Mouse (Mus musculus) forebrain, embryonic 15.5 days (tissue): ENCODE results near the gene Srd5a1. TPM values are rescaled to one million over a fixed set of nuclear protein-coding genes. Genes with fewer than 3 reads are reported as not detected.

Experiments
- ATAC-seq: fragments of 200-750 bp; cut with Nextera tagmentation; replicated peaks from 2 replicates; pipeline ENCODE4 v1.8.0; 2017; ENCODE audit warnings: mild to moderate bottlenecking, moderate TSS enrichment, moderate library complexity
- H3K27ac ChIP-seq: fragments of 300-500 bp; sonication (generic); replicated peaks from 2 replicates; pipeline ENCODE4 v1.5.1; 2015; ENCODE audit warnings: mild to moderate bottlenecking, inconsistent platforms
- H3K27me3 ChIP-seq: fragments of 300-500 bp; sonication (generic); 2 replicates; pipeline ENCODE4 v1.6.1; 2015; ENCODE audit warnings: inconsistent platforms
- H3K36me3 ChIP-seq: fragments of 300-500 bp; sonication (generic); 2 replicates; pipeline ENCODE4 v1.6.1; 2015; ENCODE audit warnings: mild to moderate bottlenecking, inconsistent platforms
- H3K4me1 ChIP-seq: fragments of 300-500 bp; sonication (generic); 2 replicates; pipeline ENCODE4 v1.6.1; 2015; ENCODE audit warnings: inconsistent platforms
- H3K4me2 ChIP-seq: fragments of 300-500 bp; sonication (generic); replicated peaks from 2 replicates; pipeline ENCODE4 v1.6.1; 2015; ENCODE audit warnings: mild to moderate bottlenecking, inconsistent platforms
- H3K4me3 ChIP-seq: fragments of 300-500 bp; sonication (generic); 2 replicates; pipeline ENCODE4 v1.5.1; 2015; ENCODE audit warnings: mild to moderate bottlenecking, inconsistent platforms
- H3K9ac ChIP-seq: fragments of 300-500 bp; sonication (generic); replicated peaks from 2 replicates; pipeline ENCODE4 v1.6.1; 2015; ENCODE audit warnings: mild to moderate bottlenecking, inconsistent platforms
- H3K9me3 ChIP-seq: fragments of 300-500 bp; sonication (generic); 2 replicates; pipeline ENCODE4 v1.6.1; 2016; ENCODE audit warnings: inconsistent platforms
- WGBS: fragments of 180-500 bp; shearing (Covaris S2); methylation state at CpG from one replicate; pipeline ENCODE4 v1.1.7; 2015; ENCODE audit warnings: mixed read lengths; 5-methylcytosine and 5-hydroxymethylcytosine counted together
- polyA plus RNA-seq: library from polyadenylated mRNA; unstranded; fragments of >200 nt; fragmentation: Nextera tagmentation; extraction: Ambion mirVana; gene quantifications from 2 replicates; pipeline ENCODE4 v1.2.1, GENCODE M21; 2015

Srd5a1 gene
- polyA plus RNA-seq, 1 experiment from 2014 or later = 24.1 TPM

DNA sequence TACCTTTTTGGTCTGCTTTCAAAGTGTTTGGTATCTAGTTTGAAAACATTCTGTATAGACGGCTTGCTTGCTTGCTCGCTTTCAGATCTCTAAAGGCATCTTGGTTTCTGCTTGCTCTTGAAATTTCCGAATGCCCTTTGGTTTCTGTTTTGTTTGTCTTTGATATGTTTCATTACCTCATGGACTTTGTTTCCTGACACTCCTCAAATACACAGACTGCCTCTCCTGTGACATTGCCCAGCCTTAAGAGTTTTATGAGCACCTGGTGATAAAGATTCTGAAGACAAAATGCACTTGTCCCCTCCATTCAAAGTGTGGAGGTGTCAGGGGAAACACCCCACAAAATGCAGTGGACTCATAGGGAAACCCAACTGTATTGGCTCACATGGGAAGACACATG, 47.3 kb downstream of the Srd5a1 start:
- no peak overlapping the region for H3K27ac ChIP-seq
- 81% methylated on average over 3 of the region's 3 CpGs for WGBS
- no peaks in the 10 kb centered on the region for H3K27me3 ChIP-seq
- no peaks in the 10 kb centered on the region for H3K36me3 ChIP-seq
- H3K4me2 ChIP-seq = no peak overlapping the region
- no peaks in the 10 kb centered on the region for H3K9me3 ChIP-seq
- no peak overlapping the region for H3K9ac ChIP-seq
- H3K4me1 ChIP-seq = 0 out of 2 replicates have a peak, but pooled peaks cover 3% of the 10 kb centered on the region
- ATAC-seq = no peak
- H3K4me3 ChIP-seq = no peak overlapping the region

GRCm38 (mm10) chr13:69562654-69563574, 48.3 kb downstream of the Srd5a1 start:
- Histone ChIP-seq H3K9me3 (no peaks in the 10 kb centered on the region), H3K27ac (no peak overlapping the region), H3K4me1 (0 out of 2 replicates have a peak, but pooled peaks cover 3% of the 10 kb centered on the region), H3K36me3 (no peaks in the 10 kb centered on the region), H3K4me2 (no peak overlapping the region), H3K9ac (no peak overlapping the region), H3K27me3 (no peaks in the 10 kb centered on the region), H3K4me3 (no peak overlapping the region)
- ATAC-seq = no peak
- WGBS = 85% methylated on average over 12 of the region's 12 CpGs

GRCm38 (mm10) chr13:69562004-69562403, 49.2 kb downstream of the Srd5a1 start:
- Histone ChIP-seq H3K4me3 (no peak overlapping the region), H3K4me1 (0 out of 2 replicates have a peak, but pooled peaks cover 3% of the 10 kb centered on the region), H3K9ac (no peak overlapping the region), H3K27ac (no peak overlapping the region), H3K4me2 (no peak overlapping the region), H3K36me3 (no peaks in the 10 kb centered on the region), H3K9me3 (no peaks in the 10 kb centered on the region), H3K27me3 (no peaks in the 10 kb centered on the region)
- WGBS = 77% methylated on average over 9 of the region's 9 CpGs
- no peak for ATAC-seq

GRCm38 (mm10) chr13:69559291-69559961, 51.8 kb downstream of the Srd5a1 start:
- no peak overlapping the region for H3K4me3 ChIP-seq
- no peak overlapping the region for H3K27ac ChIP-seq
- H3K4me1 ChIP-seq = 0 out of 2 replicates have a peak, but pooled peaks cover 3% of the 10 kb centered on the region
- H3K9ac ChIP-seq = no peak overlapping the region
- H3K36me3 ChIP-seq = no peaks in the 10 kb centered on the region
- WGBS = 34% methylated on average over 13 of the region's 13 CpGs
- no peaks in the 10 kb centered on the region for H3K9me3 ChIP-seq
- H3K4me2 ChIP-seq = no peak overlapping the region
- H3K27me3 ChIP-seq = no peaks in the 10 kb centered on the region
- 0 out of 2 replicates have a peak, but pooled peaks have one; percentile 13 for ATAC-seq

GRCm38 (mm10) chr13:69558098-69558660, 53.1 kb downstream of the Srd5a1 start:
- Histone ChIP-seq H3K36me3 (no peaks in the 10 kb centered on the region), H3K4me1 (0 out of 2 replicates have a peak, but pooled peaks cover 3% of the 10 kb centered on the region), H3K9ac (no peak overlapping the region), H3K4me3 (no peak overlapping the region), H3K27me3 (no peaks in the 10 kb centered on the region), H3K27ac (no peak overlapping the region), H3K4me2 (no peak overlapping the region), H3K9me3 (no peaks in the 10 kb centered on the region)
- 65% methylated on average over 6 of the region's 6 CpGs for WGBS
- peak; percentile 43; the same call in 1 of the 2 replicates for ATAC-seq

DNA sequence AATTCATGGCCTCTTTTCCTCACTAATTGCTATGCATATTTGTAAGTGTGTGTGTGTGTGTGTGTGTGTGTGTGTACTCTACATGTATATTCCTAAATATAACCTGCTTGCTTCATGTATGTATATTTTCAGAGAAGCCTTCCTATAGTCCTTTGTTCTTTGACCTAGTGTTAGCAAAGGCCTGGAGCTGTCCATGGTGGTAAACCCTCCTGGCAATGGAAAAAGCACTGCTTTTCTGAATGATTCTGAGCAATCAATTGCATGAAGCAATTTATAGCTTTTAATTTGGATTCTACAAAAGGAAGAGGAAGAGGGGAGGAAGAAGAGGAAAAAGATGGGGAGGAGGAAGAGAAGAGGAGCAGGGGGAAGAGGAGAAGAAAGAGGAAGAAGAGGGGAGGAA, 54.5 kb downstream of the Srd5a1 start:
- H3K36me3 ChIP-seq = no peaks in the 10 kb centered on the region
- no peak overlapping the region for H3K4me3 ChIP-seq
- H3K4me1 ChIP-seq = 0 out of 2 replicates have a peak, but pooled peaks cover 3% of the 10 kb centered on the region
- ATAC-seq = no peak
- no peak overlapping the region for H3K27ac ChIP-seq
- no peak overlapping the region for H3K9ac ChIP-seq
- H3K27me3 ChIP-seq = no peaks in the 10 kb centered on the region
- no peak overlapping the region for H3K4me2 ChIP-seq
- H3K9me3 ChIP-seq = no peaks in the 10 kb centered on the region

DNA sequence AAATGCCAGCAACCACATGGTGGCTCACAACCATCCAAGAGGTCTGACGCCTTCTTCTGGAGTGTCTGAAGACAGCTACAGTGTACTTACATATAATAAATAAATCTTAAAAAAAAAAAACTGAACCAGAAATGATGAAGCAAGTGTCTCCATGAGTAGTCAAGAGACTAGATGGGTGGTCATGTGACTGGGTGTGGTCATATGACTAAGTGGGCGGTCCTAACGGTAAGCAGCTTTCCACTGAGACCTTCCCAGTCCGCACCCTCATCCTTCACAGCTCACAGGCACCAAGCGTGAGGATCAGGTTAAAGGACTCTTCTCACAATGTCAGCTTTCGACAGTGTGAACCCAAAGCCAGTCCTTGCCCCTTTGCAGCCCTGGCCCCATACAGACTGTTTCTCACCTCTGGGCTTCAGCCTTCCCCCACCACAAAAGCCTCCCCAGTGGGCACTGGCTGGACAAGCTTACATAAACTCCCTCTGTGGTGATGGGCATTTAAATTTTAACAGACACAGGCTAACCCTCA, 55.2 kb downstream of the Srd5a1 start:
- Histone ChIP-seq H3K27me3 (no peaks in the 10 kb centered on the region), H3K4me2 (no peak overlapping the region), H3K4me1 (0 out of 2 replicates have a peak, but pooled peaks cover 3% of the 10 kb centered on the region), H3K27ac (no peak overlapping the region), H3K36me3 (no peaks in the 10 kb centered on the region), H3K9me3 (no peaks in the 10 kb centered on the region), H3K4me3 (no peak overlapping the region), H3K9ac (no peak overlapping the region)
- no peak for ATAC-seq
- WGBS = 90% methylated on average over 6 of the region's 6 CpGs

GRCm38 (mm10) chr13:69555045-69555444, 56.2 kb downstream of the Srd5a1 start:
- H3K4me1 ChIP-seq = 0 out of 2 replicates have a peak, but pooled peaks cover 3% of the 10 kb centered on the region
- H3K36me3 ChIP-seq = no peaks in the 10 kb centered on the region
- ATAC-seq = no peak
- H3K9me3 ChIP-seq = no peaks in the 10 kb centered on the region
- H3K4me3 ChIP-seq = no peak overlapping the region
- no peaks in the 10 kb centered on the region for H3K27me3 ChIP-seq
- H3K4me2 ChIP-seq = no peak overlapping the region
- H3K9ac ChIP-seq = no peak overlapping the region
- WGBS = 30% methylated on average over 8 of the region's 8 CpGs
- no peak overlapping the region for H3K27ac ChIP-seq

DNA sequence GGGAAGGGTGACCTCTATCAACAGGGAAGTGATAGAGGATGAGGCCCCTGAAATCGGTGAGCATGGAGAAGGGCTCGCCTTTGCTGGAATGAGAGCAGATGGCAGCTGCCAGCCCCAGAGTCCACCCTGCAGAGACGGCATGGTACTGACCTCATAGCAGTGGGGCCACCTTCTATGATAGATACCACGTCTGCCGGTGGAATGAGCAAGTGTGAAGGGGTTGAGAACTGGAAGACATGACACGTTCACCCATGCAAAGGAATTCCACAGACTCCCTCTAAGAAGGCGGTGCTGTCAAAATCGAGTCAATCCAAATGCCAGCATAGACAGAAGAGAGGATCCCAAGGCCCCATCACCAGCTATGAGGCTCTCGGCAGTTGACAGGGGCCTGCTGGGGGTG, 57.0 kb downstream of the Srd5a1 start:
- H3K27ac ChIP-seq = no peak overlapping the region
- 0 out of 2 replicates have a peak, but pooled peaks cover 3% of the 10 kb centered on the region for H3K4me1 ChIP-seq
- 83% methylated on average over 9 of the region's 9 CpGs for WGBS
- H3K27me3 ChIP-seq = no peaks in the 10 kb centered on the region
- H3K9ac ChIP-seq = no peak overlapping the region
- ATAC-seq = no peak
- no peak overlapping the region for H3K4me2 ChIP-seq
- H3K4me3 ChIP-seq = no peak overlapping the region
- no peaks in the 10 kb centered on the region for H3K36me3 ChIP-seq
- H3K9me3 ChIP-seq = no peaks in the 10 kb centered on the region

DNA sequence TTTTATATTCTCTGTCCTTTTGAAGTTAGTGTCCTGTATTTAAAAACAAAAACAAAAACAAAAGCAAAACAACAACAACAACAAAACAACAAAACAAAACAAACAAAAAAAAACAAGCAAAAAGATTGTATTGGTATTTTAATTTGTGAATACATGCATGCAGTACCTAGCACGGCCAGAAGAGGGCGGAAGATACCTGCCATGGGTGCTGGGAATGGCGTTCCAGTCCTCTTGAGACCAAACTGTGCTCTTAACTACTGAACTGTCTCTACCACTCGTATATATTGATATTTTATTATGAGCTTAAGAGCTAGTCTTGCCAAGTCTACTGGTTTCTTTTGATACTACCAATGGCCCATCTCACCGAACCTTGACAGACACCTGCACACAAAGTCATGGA, 58.2 kb downstream of the Srd5a1 start:
- Histone ChIP-seq H3K4me3 (no peak overlapping the region), H3K9me3 (no peaks in the 10 kb centered on the region), H3K4me2 (no peak overlapping the region), H3K36me3 (no peaks in the 10 kb centered on the region), H3K9ac (no peak overlapping the region), H3K27ac (no peak overlapping the region), H3K4me1 (no peaks in the 10 kb centered on the region), H3K27me3 (no peaks in the 10 kb centered on the region)
- WGBS = 24% methylated on average over 5 of the region's 5 CpGs
- ATAC-seq = no peak

DNA sequence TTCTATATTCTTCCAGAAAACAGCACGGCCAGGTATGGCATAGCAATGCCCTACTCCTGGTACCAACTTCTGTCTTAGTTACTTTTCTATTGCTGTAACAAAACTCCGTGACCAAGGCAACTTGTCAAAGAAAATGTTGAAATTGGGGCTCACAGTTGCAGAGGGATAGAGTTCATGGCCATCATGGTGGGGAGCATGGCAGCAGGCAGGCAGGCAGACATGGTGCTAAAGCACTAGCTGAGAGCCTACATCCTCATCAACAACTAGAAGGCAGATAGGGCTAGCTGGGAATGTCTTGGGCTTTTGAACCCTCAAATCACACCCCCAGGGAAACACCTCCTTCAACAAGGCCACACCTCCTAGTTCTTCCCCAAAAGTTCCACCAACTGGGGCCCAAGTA, 60.4 kb downstream of the Srd5a1 start:
- WGBS = 89% methylated on average over 2 of the region's 2 CpGs
- no peak for ATAC-seq
- Histone ChIP-seq H3K4me3 (no peak overlapping the region), H3K4me1 (no peaks in the 10 kb centered on the region), H3K4me2 (no peak overlapping the region), H3K27ac (no peak overlapping the region), H3K27me3 (no peaks in the 10 kb centered on the region), H3K9me3 (no peaks in the 10 kb centered on the region), H3K36me3 (no peaks in the 10 kb centered on the region), H3K9ac (no peak overlapping the region)

DNA sequence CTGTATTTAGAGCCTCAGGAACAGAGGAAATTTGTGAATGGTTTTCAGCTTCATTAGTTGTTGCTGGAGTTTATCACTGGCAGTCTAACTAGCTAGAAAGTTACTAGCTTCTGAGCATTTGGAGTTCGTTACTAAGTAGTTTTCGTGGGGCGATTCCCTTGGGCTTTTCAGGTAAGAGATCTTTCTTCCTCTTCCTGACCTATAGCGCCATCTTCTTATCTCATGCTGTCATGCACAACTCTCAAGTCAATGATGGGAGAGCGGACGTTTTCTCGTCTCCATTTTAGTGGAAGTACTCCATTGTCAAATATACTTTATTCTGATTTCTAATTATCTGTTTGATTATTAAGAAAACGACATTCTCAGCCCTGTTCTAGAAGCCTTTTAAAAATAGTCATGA, 61.3 kb downstream of the Srd5a1 start:
- Histone ChIP-seq H3K4me1 (no peaks in the 10 kb centered on the region), H3K27ac (no peak overlapping the region), H3K4me3 (no peak overlapping the region), H3K9me3 (no peaks in the 10 kb centered on the region), H3K36me3 (no peaks in the 10 kb centered on the region), H3K27me3 (no peaks in the 10 kb centered on the region), H3K9ac (no peak overlapping the region), H3K4me2 (no peak overlapping the region)
- 57% methylated on average over 8 of the region's 8 CpGs for WGBS
- no peak for ATAC-seq
